Mouse (Mus musculus): ENCODE measurements around the gene Cybc1.

- TF ChIP-seq CTCF (IDR thresholded peaks at IDR 0.05; ENCODE audit: extremely low read depth, insufficient read depth, insufficient read length, insufficient replicate concordance) (no peak), POLR2A (IDR thresholded peaks at IDR 0.05; ENCODE audit: low read depth, low read length) (no peak)
Observed at GRCm38 (mm10) chr11:121189681-121190080, 39.4 kb downstream of the Cybc1 start.

All from spleen, adult 2 months (tissue).